Mouse (Mus musculus) heart, embryonic 14.5 days (tissue): ENCODE data around the gene Ankrd6. TPM values are rescaled to one million over a fixed set of nuclear protein-coding genes. Genes with fewer than 3 reads are reported as not detected.

Experiments used
- ATAC-seq: fragments of 200-750 bp; cut with Nextera tagmentation; 2 replicates; pipeline ENCODE4 v1.8.0; 2017; ENCODE audit warnings: low read depth, moderate TSS enrichment; ENCODE audit not compliant: insufficient number of reproducible peaks, insufficient read depth, low FRiP score
- H3K27ac ChIP-seq, 2 experiments: fragments of 200-500 bp in 1 of 2; fragments of 300-500 bp in 1 of 2; sonication (generic) in 1 of 2; replicated peaks in 1 of 2; 2 replicates each; pipeline ENCODE4 v1.5.1; 2012 to 2014; ENCODE audit warnings: low read depth in 2 of 2, low read length in 2 of 2, control low read depth in 1 of 2, mild to moderate bottlenecking in 1 of 2, mixed read lengths in 1 of 2; ENCODE audit not compliant: control insufficient read depth in 1 of 2, insufficient read depth in 1 of 2
- H3K27me3 ChIP-seq: fragments of 300-500 bp; sonication (generic); 2 replicates; pipeline ENCODE4 v1.6.1; 2014; ENCODE audit warnings: mild to moderate bottlenecking, low read length, control low read depth; ENCODE audit not compliant: control insufficient read depth, insufficient read depth
- H3K36me3 ChIP-seq: fragments of 300-500 bp; sonication (generic); 2 replicates; pipeline ENCODE4 v1.6.1; 2014; ENCODE audit warnings: mild to moderate bottlenecking, control low read depth, low read length, mixed read lengths; ENCODE audit not compliant: control insufficient read depth, insufficient read depth
- H3K4me1 ChIP-seq, 2 experiments: fragments of 200-500 bp in 1 of 2; fragments of 300-500 bp in 1 of 2; sonication (generic) in 1 of 2; 2 replicates each; pipeline ENCODE4 v1.6.1; 2012 to 2014; ENCODE audit warnings: low read length in 2 of 2, control low read depth in 1 of 2, mixed read lengths in 1 of 2; ENCODE audit not compliant: control insufficient read depth in 2 of 2, insufficient read depth in 2 of 2
- H3K4me2 ChIP-seq: fragments of 300-500 bp; sonication (generic); 2 replicates; pipeline ENCODE4 v1.6.1; 2014; ENCODE audit warnings: mild to moderate bottlenecking, low read length
- H3K4me3 ChIP-seq, 2 experiments: fragments of 200-500 bp in 1 of 2; fragments of 300-500 bp in 1 of 2; sonication (generic) in 1 of 2; 2 replicates each; pipeline ENCODE4 v1.5.1; 2012 to 2014; ENCODE audit warnings: low read length in 2 of 2, mild to moderate bottlenecking in 2 of 2, control low read depth in 1 of 2, low read depth in 1 of 2, moderate library complexity in 1 of 2; ENCODE audit not compliant: control insufficient read depth in 1 of 2, insufficient read depth in 1 of 2
- H3K9ac ChIP-seq: fragments of 300-500 bp; sonication (generic); 2 replicates; pipeline ENCODE4 v1.6.1; 2014; ENCODE audit warnings: mild to moderate bottlenecking, low read length
- H3K9me3 ChIP-seq: fragments of 300-500 bp; sonication (generic); 2 replicates; pipeline ENCODE4 v1.6.1; 2016; ENCODE audit warnings: low read length, control low read depth; ENCODE audit not compliant: control insufficient read depth
- WGBS: fragments of 180-500 bp; shearing (Covaris S2); extraction: QIAGEN DNeasy Blood & Tissue Kit; methylation state at CpG from one replicate; pipeline ENCODE4 v1.1.7; 2014; 5-methylcytosine and 5-hydroxymethylcytosine counted together
- polyA plus RNA-seq: library from polyadenylated mRNA; unstranded; fragments of >200 nt; fragmentation: Nextera tagmentation; extraction: Ambion mirVana; gene quantifications from 2 replicates; pipeline ENCODE4 v1.2.1, GENCODE M21; 2014

The Ankrd6 gene
- polyA plus RNA-seq, 1 experiment from 2014 or later = 4.5 TPM

DNA sequence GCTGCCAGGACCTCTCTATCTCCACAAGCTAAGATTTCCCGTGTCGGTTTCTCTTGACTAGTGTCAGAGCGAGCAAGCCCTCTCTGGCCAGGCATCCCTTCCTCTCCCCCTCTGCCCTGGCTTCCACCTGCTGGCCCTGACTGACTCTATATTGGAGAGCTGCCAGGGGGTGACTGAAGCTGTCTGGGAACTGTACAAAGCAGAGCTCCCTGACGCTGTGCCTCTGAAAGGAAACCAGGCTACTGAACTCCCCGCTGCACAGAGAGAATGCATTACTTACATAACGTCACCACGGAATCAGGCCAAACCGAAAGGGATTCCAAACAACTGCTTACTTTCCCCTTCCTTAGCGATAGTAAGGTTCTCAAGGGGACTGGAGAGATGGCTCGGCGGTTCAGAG, 61.4 kb downstream of the Ankrd6 start:
- peak overlapping the region; percentile 88 to 92 for H3K27ac ChIP-seq
- peaks cover 9% of the 10 kb centered on the region for H3K9me3 ChIP-seq
- H3K4me3 ChIP-seq = peak overlapping the region; percentile 4 to 34
- H3K27me3 ChIP-seq = no peaks in the 10 kb centered on the region
- 9% methylated on average over 11 of the region's 11 CpGs for WGBS
- H3K36me3 ChIP-seq = no peaks in the 10 kb centered on the region
- ATAC-seq = peak; percentile 80
- peaks cover 20 to 24% of the 10 kb centered on the region in 2 experiments for H3K4me1 ChIP-seq
- peak overlapping the region; percentile 64 for H3K9ac ChIP-seq
- H3K4me2 ChIP-seq = peak overlapping the region; percentile 64

- no peak overlapping the region for H3K9ac ChIP-seq
- H3K4me3 ChIP-seq = no peak overlapping the region
- H3K27ac ChIP-seq = no peak overlapping the region
- H3K4me1 ChIP-seq = peaks cover 18 to 24% of the 10 kb centered on the region in 2 experiments
- H3K36me3 ChIP-seq = no peaks in the 10 kb centered on the region
- no peak overlapping the region for H3K4me2 ChIP-seq
- no peaks in the 10 kb centered on the region for H3K27me3 ChIP-seq
- H3K9me3 ChIP-seq = no peaks in the 10 kb centered on the region
- WGBS = 85% methylated on average over 3 of the region's 3 CpGs
- ATAC-seq = no peak
These were observed 64.2 kb downstream of the Ankrd6 start for GRCm38 (mm10) chr4:32886479-32886878.

DNA sequence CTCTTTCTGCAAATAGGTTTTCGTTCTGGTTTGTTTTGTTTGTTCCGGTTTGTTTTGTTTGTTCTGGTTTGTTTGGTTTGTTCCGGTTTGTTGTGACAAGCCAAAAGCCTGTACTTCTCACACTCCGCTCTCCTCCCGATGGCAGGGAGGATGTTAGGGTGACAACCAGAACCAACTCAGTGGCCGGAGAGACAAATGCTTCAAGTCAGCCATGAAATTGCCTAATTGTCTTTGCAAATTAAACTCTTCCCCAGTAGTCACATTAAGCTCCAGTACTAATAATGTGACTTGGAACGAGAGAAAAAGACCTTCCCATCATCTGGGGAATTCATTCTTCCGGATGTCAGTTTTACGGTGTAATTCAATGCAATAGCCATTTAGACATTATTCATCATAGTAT, 66.0 kb downstream of the Ankrd6 start:
- 81% methylated on average over 9 of the region's 9 CpGs for WGBS
- H3K9ac ChIP-seq = no peak overlapping the region

GRCm38 (mm10) chr4:32881001-32881400, 69.6 kb downstream of the Ankrd6 start:
- Histone ChIP-seq H3K36me3 (no peaks in the 10 kb centered on the region), H3K27ac (no peak overlapping the region), H3K27me3 (no peaks in the 10 kb centered on the region), H3K9ac (no peak overlapping the region), H3K9me3 (no peaks in the 10 kb centered on the region), H3K4me3 (no peak overlapping the region), H3K4me1 (peaks cover 0 to 2% of the 10 kb centered on the region in 2 experiments; a peak in 3 of 4 replicates), H3K4me2 (no peak overlapping the region)
- 83% methylated on average over 4 of the region's 4 CpGs for WGBS
- no peak for ATAC-seq

More for the DNA sequence above, 66.0 kb downstream of the Ankrd6 start:
- Histone ChIP-seq H3K27me3 (no peaks in the 10 kb centered on the region), H3K4me1 (peaks cover 3 to 7% of the 10 kb centered on the region in 2 experiments; a peak in 3 of 4 replicates), H3K9me3 (no peaks in the 10 kb centered on the region), H3K4me3 (no peak overlapping the region), H3K4me2 (no peak overlapping the region), H3K36me3 (no peaks in the 10 kb centered on the region), H3K27ac (no peak overlapping the region)
- ATAC-seq = no peak

DNA sequence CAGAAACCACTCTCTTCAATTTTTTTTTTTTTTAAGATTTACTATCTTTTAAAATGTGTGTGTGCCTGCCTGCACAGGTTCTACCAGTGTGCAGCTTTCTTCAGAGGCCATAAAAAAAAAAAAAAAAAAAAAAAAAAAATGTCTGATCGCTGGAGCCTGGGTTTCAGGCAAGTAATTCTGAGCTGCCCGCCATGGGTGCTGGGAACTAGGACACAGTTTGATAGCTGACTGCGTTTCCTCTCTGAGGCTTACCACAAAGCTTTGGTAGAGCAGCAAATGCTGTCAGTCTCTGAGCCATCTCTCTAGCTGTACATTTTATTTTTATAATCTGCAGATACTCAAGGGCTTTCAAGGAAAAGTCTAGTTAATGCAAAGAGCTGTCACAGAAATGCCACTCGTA, 76.0 kb downstream of the Ankrd6 start:
- H3K27ac ChIP-seq = no peak overlapping the region
- no peaks in the 10 kb centered on the region for H3K36me3 ChIP-seq
- peaks cover 2 to 4% of the 10 kb centered on the region in 2 experiments for H3K4me1 ChIP-seq
- H3K4me2 ChIP-seq = no peak overlapping the region
- no peaks in the 10 kb centered on the region for H3K9me3 ChIP-seq
- no peaks in the 10 kb centered on the region for H3K27me3 ChIP-seq
- ATAC-seq = no peak
- 78% methylated on average over 4 of the region's 4 CpGs for WGBS
- no peak overlapping the region for H3K4me3 ChIP-seq
- no peak overlapping the region for H3K9ac ChIP-seq

DNA sequence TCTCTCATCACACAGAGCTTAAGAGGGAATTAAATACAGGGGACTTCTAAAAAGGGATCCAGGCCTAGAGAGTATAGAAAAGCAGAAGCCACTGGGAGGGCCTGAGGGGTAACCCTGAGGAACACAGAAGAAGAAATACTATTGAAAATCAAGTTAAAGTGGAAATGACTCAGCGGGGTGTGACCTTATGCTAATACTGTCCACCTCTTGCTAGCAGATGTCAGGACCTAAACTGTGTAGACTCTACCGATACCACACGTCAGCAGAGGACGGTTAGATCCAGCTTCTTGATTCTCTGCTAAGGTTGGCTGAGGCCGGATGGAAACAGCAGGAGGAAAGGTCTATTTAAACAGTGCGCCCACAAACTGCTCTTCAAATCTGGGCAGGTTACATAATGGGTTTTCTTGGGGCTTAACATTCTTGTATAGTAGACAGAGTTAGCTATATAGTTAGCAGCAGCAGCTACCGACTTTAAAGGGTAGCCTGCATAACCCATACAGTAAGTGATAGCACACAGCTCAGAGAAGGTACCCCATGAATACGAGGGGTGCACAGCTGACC, 78.4 kb downstream of the Ankrd6 start:
- Histone ChIP-seq H3K4me3 (no peak overlapping the region), H3K27ac (no peak overlapping the region), H3K9me3 (no peaks in the 10 kb centered on the region), H3K36me3 (no peaks in the 10 kb centered on the region), H3K4me1 (peaks cover 8 to 14% of the 10 kb centered on the region in 2 experiments), H3K9ac (no peak overlapping the region), H3K4me2 (no peak overlapping the region), H3K27me3 (no peaks in the 10 kb centered on the region; the same call in 1 of the 2 replicates)
- 83% methylated on average over 8 of the region's 8 CpGs for whole genome bisulfite sequencing
- no peak for ATAC-seq

DNA sequence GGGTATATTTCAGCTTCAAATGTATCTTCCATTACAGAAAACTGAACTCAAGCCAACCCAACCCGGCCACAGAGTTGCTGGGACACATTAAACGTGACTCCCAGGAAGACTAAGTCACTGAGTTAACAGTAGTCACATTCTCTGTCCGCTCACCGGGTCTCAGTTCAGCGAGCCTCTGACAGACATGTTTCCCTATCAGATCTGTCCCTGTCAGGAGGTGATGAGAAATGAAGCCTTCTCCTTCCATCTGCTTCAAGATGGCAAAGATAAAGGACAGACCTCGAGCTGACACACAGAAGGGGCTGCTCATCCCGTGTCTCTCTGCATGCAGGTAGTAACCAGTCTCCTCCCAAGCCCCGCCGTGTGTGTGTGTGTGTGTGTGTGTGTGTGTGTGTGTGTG, 81.3 kb downstream of the Ankrd6 start:
- H3K9me3 ChIP-seq = no peaks in the 10 kb centered on the region
- H3K4me3 ChIP-seq = no peak overlapping the region
- no peaks in the 10 kb centered on the region; the same call in 1 of the 2 replicates for H3K27me3 ChIP-seq
- ATAC-seq = no peak
- H3K36me3 ChIP-seq = no peaks in the 10 kb centered on the region
- H3K9ac ChIP-seq = no peak overlapping the region
- peak overlapping the region; percentile 45 for H3K4me2 ChIP-seq
- 19% methylated on average over 9 of the region's 9 CpGs for WGBS
- no peak overlapping the region for H3K27ac ChIP-seq
- peaks cover 8 to 14% of the 10 kb centered on the region in 2 experiments for H3K4me1 ChIP-seq

GRCm38 (mm10) chr4:32868858-32869257, 81.8 kb downstream of the Ankrd6 start:
- Histone ChIP-seq H3K9me3 (no peaks in the 10 kb centered on the region), H3K27me3 (no peaks in the 10 kb centered on the region; the same call in 1 of the 2 replicates), H3K4me1 (peaks cover 8 to 14% of the 10 kb centered on the region in 2 experiments), H3K4me3 (no peak overlapping the region), H3K4me2 (peak overlapping the region; percentile 45), H3K27ac (no peak overlapping the region), H3K9ac (no peak overlapping the region), H3K36me3 (no peaks in the 10 kb centered on the region)
- ATAC-seq = no peak
- WGBS = 4% methylated on average over 8 of the region's 8 CpGs
